Mouse (Mus musculus): ENCODE measurements around the gene Fgfr2.

Fgfr2 gene

DNA sequence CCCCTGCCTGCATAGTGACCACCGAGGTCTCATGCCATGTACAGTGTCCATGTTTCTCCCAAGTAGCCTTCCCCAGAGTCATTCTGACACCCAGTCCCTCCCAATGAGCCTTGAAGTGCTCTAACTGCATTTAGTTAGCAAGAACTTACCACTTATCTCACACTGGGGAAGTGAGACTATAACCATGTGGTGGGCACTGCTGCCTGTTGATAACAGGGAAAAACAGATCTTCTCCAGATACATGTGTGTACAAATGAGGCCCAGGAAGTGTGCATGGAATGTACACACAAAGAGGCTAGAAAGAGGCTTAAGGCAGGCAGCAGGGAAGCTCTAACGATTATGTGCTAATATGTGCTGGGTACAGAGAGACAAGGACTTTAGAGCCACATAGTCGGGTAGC, 629.5 kb downstream of the Fgfr2 start:
- DNase-seq (ENCODE audit: low read depth) = peak; percentile 35

DNA sequence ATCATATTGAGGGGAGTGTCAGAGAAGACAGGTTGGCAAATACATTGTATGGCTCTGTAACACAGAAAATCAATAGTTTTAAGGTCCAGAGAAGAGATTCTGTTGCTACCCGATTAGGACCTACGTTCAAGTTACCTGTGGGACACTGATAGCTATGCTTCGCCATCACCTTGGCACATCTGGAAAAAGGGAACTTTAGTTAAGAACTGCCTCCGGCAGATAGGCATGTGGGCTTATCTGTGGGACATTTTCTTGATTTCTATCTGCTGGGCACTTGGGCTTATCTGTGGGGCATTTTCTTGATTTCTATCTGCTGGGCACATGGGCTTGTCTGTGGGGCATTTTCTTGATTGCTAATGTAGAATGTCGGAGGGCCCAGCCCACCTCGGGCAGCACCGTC, 631.2 kb downstream of the Fgfr2 start:
- no peak for DNase-seq (ENCODE audit: low read depth)

DNA sequence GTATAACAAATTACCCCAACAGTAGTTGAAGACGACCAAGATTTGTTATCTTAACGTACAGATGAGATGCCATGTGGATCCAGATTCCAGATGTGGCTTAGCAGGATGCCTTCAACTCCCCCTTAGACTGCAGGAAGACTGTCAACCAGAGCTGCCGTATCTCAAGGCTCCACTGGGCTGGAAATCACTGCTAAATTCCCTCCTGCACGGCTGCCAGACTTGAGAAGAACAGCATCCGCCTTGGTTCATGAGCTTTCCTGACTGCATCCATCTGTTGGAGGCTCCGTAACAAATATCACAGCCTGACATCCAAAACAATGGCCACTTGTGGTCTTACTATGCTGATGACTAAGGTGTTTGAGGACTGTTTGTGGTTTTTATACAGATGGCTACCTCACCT, 635.8 kb downstream of the Fgfr2 start:
- DNase-seq (ENCODE audit: low read depth) = peak; percentile 16

DNA sequence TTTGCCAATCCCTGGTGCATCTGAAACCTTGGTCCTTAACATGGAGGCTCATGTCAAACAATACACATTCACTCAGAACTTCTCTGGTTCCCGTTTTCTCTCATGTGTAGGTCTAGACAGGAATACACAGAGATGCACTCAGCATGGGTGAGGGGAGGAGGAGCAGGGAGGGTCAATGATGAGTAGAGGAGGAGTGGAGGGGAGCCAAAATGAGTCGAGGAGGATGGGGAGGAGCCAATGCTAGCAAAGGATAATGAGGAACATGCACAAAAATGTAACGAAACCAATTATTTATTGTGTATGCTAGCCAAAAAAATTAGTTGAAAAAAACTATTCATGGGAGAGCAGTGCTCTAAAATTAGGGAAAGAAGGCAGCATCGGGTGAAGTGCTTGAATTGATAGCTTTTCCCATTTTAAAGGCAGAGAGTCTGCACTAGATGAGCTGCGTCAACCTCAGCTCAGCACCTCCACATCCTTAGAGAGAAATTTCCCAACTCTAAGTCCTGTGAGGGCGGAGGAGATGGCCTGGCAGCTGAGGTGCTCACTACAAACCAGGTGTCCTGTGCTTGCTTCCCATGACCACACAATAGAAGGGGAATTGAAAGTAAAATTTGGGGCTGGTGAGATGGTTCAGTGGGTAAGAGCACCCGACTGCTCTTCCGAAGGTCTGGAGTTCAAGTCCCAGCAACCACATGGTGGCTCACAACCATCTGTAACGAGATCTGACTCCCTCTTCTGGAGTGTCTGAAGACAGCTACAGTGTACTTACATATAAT, 636.6 kb downstream of the Fgfr2 start:
- no peak for DNase-seq (ENCODE audit: low read depth)

DNA sequence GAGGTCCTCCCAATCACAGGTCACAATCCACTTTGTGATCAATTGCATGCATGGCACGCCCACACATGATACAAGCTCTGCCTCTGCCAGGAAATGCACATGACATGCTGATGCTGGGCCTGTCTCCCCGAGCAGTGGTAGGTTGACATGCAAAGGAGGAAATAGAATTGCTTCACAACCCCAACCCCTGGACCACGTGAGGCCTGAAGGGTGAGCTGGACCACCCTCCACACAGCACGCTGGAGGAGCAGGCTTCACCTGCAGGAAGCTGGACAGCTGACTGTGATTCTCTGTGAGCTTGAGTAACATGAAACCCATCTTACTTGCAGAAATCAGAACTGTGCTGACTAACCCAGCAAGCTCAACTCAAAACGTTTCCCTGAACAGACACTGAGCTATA, 638.7 kb downstream of the Fgfr2 start:
- no peak for DNase-seq (ENCODE audit: low read depth)

DNA sequence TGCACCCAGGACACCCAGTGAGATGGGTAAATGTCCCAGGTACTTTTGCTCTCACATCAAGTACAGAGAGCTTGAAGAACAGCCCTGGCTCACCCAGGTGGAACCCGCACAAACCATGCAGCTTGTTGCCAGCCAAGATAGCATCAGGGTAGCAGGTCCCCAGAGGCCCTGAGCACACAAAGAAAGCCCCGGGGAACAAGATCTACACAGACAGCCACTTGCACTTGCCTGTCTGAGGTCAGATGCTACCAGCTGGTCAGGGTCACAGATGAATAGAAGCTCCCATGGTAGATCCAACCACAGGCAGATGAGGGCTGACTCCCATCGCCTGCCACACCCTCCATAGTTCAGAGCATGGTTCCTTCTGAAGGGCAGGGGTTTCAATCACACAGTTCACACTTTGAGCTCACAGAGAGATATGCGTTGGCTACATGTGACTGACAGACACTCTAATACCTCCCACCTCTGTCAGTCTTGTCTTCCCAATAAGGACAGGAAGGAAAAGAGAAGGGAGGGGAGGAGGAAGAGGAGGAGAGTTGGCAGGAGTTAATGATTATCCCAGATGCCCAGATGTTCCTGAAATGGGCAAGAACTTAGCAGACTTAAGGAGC, 642.3 kb downstream of the Fgfr2 start:
- no peak for DNase-seq (ENCODE audit: low read depth)

DNA sequence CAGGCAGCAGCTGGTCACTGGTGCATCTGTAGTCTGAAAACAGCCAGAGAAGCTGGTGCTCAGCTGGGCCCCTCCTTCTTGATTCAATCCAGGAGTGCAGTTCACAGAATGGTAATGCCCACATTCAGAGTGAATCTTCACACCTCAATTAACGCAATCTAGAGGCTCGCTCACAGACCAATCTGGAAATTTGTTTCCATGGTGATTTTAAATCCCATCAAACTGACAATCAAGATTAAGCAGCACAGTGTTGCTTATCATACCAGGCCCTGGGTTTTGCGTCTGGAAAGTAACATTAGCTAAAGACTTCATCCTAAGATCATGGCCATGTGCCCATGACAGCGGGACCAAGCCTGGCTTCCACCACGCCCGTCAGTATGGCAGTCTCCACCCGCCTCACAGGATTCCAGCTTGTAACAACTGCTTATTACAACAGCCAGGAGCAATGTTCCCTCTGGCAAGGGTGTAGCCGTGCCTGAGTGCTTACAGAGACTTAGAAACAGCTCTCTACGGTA, 644.8 kb downstream of the Fgfr2 start:
- DNase-seq (ENCODE audit: low read depth) = no peak

DNA sequence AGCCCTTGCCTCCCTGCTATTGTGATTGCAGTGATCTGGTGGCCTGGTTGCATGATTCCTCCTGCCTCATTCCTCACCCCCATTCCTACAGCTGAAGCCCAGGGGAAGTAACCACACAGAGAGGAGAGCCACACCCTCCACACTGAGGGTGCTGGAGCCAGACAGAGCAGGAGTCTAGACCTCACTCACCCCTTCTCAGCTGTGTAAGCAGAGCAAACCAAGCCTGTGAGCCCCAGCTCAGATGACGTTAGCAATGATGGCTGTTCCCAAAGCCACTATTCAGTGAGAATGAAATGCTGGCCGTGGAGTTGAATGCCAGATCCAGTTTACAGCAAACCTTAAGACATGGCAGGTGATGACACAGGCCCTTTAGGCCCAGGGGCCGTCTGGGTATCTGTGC, 645.4 kb downstream of the Fgfr2 start:
- no peak for DNase-seq (ENCODE audit: low read depth)

DNA sequence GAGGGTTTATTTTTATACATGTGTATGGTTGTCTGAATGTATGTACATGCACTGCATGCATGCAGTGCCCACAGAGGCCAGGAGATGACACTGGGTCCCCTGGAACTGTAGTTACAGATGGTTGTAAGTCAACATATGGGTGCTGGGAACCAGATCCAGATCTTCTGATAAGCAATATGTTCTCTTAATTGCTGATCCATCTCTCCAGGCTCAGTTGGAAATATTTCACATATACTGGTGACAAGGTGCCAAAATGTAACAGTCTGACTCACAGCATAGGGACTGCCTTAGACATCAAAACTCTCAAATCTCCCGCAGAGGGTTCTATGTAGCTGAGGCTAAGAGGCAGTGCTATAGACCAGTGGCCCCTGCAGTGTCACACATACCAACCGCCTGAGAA, 646.7 kb downstream of the Fgfr2 start:
- DNase-seq (ENCODE audit: low read depth) = no peak

DNA sequence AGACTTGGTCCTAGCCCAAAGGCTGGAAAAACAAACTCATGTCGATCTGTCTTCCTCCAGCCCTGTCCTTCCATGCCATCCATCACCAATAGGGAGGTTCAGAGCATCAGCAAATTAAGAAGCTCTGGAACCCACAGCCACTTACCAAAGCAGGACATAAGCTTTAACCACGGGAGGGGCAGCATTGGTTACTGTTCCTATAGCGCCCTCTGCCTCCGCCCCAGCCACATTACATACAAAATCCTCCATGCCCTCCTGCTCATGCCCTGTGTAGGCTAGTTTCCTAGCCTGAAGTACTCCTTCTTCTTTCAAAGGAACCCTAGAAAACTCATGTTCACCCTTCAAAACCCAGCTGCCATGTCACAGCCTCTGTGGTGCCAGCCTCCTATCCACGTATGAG, 648.1 kb downstream of the Fgfr2 start:
- peak; percentile 63 for DNase-seq (ENCODE audit: low read depth)

DNA sequence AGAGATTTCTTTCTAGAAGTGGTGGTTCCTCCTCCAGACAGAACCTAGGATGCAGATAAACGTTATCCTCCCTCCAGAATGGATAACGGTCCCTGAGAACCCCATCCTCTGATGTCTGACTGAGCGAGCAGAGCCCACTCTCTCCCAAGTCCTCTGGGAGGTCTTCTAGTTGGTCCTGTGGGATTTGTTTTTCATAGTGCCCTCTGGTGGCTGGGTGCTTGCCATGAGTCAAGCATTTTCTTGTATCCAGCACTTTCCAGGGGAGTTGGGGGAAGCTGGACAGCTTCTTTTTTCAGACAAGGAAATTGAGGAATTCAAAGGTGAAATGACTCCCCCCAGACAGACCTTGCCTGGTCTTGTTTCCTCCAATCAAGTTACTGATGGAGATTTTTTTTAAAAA, 651.8 kb downstream of the Fgfr2 start:
- DNase-seq (ENCODE audit: low read depth) = peak; percentile 53

DNA sequence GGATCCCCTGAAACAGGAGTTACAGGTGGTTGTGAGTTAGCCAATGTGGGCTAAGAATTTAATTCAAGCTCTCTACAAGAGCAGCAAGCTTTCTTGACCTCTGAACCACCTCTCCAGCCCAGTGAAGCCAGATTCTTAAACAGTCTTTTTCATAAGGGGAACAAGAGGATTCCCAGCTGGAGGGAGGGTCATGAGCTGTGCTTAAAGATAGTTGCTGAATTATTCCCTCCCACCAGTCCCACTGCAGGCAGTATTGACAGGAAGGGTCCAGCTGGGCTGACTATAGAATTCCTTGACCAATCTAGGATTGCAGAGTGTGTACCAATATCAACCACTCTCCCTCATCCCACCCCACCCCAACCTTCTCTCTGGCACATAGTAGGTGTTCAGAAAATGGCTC, 654.8 kb downstream of the Fgfr2 start:
- no peak for DNase-seq (ENCODE audit: low read depth)

DNA sequence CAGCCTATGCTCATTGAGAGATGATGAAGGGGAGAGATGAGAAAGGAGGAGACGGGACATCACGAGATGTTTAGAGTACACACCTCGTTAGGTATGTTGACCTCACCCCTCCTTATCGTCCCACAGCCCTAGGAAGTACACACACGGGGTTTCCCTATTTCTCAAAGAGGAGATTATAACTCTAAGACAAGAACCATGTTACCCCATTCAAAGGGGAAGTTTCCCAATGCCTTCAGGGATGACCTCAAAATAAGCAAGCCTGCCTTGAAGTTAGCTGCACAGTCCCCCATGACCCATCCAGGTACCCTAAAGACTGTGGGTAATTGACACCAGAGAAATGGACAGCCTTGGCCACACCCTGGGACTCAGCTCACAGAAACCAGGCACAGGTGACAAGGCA, 657.3 kb downstream of the Fgfr2 start:
- DNase-seq (ENCODE audit: low read depth) = peak; percentile 49

DNA sequence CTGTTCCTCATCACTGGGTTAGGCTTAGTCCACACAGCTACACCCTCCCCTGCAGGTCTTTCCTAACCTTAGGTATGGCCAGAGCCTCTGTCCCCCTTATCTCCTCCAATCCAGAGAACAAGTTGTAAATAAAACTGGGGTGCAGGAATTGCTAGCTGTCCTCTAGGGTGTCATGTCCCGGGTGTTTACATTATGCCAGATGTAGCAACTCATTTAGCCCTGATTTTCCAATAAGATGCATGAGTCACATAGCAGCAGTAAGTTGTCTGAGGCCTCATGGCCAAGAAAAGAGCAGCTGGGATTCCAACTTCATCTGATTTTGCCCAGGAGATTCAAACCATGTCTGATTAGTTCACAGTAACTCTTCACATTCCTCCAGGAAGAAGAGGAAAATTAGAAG, 658.3 kb downstream of the Fgfr2 start:
- no peak for DNase-seq (ENCODE audit: low read depth)

DNA sequence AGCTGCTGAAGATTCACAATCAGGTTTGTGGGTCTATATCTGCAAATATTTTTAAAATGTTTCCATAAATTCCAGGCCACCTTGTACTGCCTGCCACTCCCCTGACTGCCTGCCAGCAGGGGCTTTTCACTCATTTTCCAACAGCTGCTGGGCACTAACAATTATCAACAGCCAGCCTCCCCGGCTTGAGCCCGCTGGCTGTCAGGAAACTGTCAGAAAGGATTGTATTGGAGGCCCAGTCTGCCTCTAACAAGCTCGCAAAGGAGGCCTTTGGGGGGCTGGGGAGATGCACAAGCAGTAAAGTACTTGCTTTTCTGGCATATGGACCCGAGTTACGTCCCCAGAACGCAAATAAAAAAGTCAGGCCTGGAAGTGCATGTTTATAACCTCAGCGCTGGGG, 664.7 kb downstream of the Fgfr2 start:
- DNase-seq (ENCODE audit: low read depth) = no peak

DNA sequence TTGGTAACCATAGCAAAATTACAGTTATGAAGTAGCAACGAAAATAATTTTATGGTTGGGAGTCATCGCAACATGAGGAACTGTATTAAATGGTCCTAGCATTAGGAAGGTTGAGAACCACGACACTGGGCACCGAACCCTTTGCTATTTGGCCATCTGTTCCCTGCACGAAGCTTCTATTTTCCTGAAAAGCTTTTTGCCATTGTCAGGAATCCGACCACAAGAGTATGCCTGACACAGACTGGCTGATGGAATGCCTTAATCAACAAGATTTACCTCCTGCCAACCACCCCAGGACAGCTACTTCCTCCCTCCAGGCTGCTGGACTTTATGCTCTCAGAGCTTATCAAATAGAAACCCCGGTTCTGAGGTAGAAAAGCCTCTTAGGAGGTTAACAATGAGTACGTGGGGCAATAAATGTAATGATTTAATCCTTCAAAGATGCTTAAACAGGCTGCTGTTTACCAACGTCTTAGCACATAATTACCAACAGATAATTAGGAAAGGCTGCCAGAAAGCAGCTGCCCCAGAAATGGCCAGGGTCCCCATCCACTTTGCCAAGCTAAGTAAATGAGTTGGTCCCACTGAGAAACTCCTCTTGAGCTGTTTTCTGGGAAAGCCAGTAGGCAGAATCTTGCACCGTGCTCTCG, 668.0 kb downstream of the Fgfr2 start:
- no peak for DNase-seq (ENCODE audit: low read depth)

DNA sequence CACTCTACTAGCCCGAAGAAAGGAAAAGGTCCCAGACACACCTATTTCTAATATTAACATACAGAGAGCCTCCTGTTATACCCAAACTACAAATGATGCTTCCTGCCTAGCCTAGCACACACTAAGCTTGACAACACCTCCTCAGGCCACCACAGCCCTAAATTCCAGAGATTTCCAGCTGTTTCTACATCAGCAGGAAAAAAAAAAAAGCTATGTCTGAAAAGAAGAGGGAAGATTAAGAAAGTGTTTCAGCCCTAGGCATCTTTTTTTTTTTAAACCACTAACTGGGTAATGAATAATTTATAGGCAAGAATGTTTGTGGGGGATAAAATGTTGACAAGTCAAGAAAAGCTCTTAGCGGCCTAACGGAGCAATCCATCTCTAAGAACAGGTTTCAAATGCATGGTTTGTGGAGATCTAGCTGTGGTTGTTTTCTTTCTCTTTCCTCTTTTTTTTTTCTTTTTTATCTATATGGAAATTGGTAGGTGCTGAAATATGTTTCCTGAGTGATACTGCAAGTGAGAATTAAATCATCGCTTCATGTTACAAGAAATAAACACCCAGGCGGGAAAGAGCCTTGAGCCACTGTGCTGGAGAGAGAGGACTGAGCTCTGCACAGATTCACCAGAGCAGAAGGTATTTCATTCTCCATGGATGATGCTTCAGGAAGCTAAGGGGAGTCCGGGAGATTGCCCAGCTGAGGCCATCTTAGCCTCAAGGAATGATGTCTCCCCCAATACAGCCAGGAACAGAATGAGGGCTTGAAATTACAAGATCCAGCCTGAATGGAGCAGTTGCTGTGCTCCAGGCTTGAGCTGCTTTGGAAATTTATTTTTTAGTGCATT, 673.0 kb downstream of the Fgfr2 start:
- no peak for DNase-seq (ENCODE audit: low read depth)

DNA sequence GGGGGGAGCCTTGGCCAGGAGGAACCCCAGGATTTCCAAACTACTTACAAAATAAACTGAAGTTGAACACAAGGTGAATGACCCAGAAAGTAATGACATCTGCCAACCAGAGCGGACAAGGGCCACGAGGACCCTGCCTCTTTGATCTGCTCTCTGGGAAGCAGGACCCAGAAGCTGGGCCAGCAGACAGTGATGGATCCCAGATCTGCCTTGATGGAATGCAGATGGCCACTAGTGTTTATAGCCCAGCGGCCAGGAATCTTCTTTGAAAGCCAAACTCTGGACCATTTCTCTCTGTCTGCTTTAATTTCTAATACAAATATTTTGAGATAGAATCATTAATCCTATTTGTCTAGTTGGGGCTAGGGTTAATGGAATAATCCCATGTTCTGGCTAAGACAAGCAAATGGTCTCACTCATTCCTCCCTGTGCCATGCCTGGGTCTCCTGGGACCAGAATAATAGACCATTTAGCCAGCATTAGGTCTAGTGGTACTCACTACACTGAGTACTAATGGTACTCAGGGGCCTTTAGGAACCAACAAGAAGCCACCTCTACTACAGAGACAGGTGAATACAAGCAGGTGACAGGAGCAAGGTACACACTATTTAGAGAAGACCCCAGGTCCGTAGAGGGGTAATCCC, 674.5 kb downstream of the Fgfr2 start:
- no peak for DNase-seq (ENCODE audit: low read depth)

DNA sequence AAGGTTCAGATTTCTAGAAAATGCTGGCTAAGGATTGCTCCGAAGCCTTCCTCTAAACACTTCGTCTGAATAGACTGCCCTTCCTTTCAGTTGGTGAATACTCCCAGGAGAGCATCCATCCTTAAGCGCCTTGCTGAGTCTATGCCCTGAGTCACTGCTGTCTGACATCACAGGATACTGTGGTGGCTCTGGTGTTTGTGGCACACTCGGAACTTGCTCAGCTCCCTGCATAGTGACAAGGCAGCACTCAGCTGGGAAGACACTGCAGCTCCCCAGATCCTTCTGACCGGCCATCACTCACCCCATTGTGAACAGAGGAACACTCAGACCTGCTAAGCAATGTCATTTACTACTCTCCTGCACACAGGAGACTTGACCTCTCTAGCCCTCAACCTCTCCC, 675.6 kb downstream of the Fgfr2 start:
- DNase-seq (ENCODE audit: low read depth) = peak; percentile 59

DNA sequence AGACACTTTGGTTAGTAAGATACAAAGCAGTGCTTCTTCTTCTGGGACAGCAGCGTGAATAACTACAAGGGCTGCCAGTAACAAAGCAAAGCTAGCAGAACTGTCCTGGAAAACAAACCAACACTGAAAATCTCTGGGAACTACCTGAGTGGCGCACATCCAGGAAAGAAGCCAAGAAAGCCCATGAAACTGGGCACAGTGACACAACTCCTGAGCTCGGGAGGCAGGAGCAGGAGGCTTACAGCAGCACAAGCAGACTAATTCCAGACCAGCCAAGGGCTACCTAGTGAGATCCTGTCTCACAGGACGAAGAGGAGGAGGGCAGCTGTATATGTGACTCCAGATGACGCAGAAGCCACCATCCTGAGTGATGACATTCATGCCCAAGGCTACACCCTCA, 676.3 kb downstream of the Fgfr2 start:
- DNase-seq (ENCODE audit: low read depth) = no peak

DNA sequence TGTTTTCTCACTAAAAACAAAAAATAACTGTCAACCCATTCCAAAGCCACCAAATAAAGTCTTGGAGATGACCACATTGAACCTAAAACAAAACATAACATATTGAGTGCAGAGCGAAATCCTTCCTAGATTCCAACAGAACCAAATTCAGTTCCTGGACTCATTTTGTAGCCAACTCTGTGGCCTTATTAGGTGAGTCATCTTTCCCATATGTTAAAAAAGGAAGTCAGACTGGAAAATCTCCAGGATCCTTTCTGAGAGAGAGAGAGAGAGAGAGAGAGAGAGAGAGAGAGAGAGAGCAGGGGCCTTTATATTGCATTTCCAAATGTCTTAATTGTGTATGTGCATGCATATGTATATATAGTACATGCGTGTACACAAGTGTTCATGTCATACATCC, 678.9 kb downstream of the Fgfr2 start:
- no peak for DNase-seq (ENCODE audit: low read depth)

DNA sequence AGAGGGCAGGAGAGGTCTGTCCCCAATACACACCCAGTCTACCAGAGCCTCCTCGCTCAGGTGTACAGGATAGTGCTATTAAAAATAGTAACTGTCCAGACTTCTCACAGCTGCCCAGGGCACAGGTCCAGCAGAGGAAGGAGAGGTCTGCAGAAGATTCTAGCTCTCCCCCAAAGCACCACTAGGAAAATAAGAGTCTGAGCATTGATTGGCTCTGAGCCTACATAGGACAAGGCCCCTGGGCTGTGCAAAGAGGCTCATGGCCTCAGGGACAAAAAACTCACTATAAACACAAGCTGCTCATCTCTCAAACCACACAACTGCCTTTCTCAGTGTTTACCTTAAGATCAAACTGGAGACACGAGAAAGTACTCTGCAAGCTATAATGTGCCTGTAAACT, 679.4 kb downstream of the Fgfr2 start:
- DNase-seq (ENCODE audit: low read depth) = no peak

All from 416B (cell line).